Mouse (Mus musculus) cerebellum, adult 2 months (tissue): ENCODE data around the gene Jak1.

Experiments
- CTCF ChIP-seq: fragments of 200-500 bp; IDR thresholded peaks from 2 replicates; pipeline ENCODE4 v1.5.1; 2011; ENCODE audit warnings: low read depth, mild to moderate bottlenecking, control low read depth, low read length, moderate library complexity, borderline replicate concordance; ENCODE audit not compliant: insufficient read depth
- POLR2A ChIP-seq: fragments of 200-500 bp; IDR thresholded peaks from 2 replicates; pipeline ENCODE4 v1.6.1; 2011; ENCODE audit warnings: low read length, control low read depth, borderline replicate concordance; ENCODE audit not compliant: insufficient read depth

- TF ChIP-seq CTCF (no peak), POLR2A (no peak)
These were observed 121.2 kb downstream of the Jak1 start for GRCm38 (mm10) chr4:101143901-101144300.
